Mouse (Mus musculus) yolk sac, embryonic 10.5 days (tissue): Measurements from ENCODE around the gene Slc16a6.
A peak's percentile ranks its signal among the peaks of the same experiment; 100 is the strongest.
"Not testable (repeated sequence)": the region's sequence is repeated elsewhere in the genome, so short reads cannot be mapped to it uniquely, and the experiment has no call there.

Experiments used
- DNase-seq: peaks from one replicate; pipeline ENCODE4 v3.0.0-alpha.2; 2017; ENCODE audit warnings: low spot score

The Slc16a6 gene

GRCm38 (mm10) chr11:109473171-109474085 lies at the start of gene Slc16a6, which contains the start of gene Arsg:
Slc16a6 (minus strand) TSS chr11:109473598.
Arsg (plus strand) TSS chr11:109473374.
- DNase-seq: peak; percentile 95

- no peak for DNase-seq
Observed at GRCm38 (mm10) chr11:109520958-109521357, 47.6 kb upstream of the Slc16a6 start.

GRCm38 (mm10) chr11:109517816-109518215 lies 44.4 kb upstream of the Slc16a6 start:
- no peak for DNase-seq

- DNase-seq: no peak
Observed at GRCm38 (mm10) chr11:109517330-109517729, 43.9 kb upstream of the Slc16a6 start.

- no peak for DNase-seq
Observed at GRCm38 (mm10) chr11:109514064-109514612, 40.7 kb upstream of the Slc16a6 start.

GRCm38 (mm10) chr11:109512995-109513675 lies 39.7 kb upstream of the Slc16a6 start:
- no peak for DNase-seq

- DNase-seq: no peak
Observed at GRCm38 (mm10) chr11:109507068-109507467, 33.7 kb upstream of the Slc16a6 start.

GRCm38 (mm10) chr11:109505823-109506222 lies 32.4 kb upstream of the Slc16a6 start:
- DNase-seq: no peak

GRCm38 (mm10) chr11:109504977-109505376 lies 31.6 kb upstream of the Slc16a6 start:
- DNase-seq: no peak

- DNase-seq: no peak
Observed at GRCm38 (mm10) chr11:109500206-109500605, 26.8 kb upstream of the Slc16a6 start.

GRCm38 (mm10) chr11:109497990-109498389 lies 24.6 kb upstream of the Slc16a6 start:
- no peak for DNase-seq

GRCm38 (mm10) chr11:109496996-109497714 lies 23.8 kb upstream of the Slc16a6 start:
- no peak for DNase-seq

- DNase-seq: no peak
Observed at GRCm38 (mm10) chr11:109496475-109496993, 23.1 kb upstream of the Slc16a6 start.

GRCm38 (mm10) chr11:109495771-109496474 lies 22.5 kb upstream of the Slc16a6 start:
- no peak for DNase-seq

- peak; percentile 48 for DNase-seq
Observed at GRCm38 (mm10) chr11:109494890-109495770, 21.7 kb upstream of the Slc16a6 start.

- not testable (repeated sequence) for DNase-seq
Observed at GRCm38 (mm10) chr11:109492847-109493464, 19.6 kb upstream of the Slc16a6 start.

- DNase-seq: no peak
Observed at GRCm38 (mm10) chr11:109491844-109492243, 18.4 kb upstream of the Slc16a6 start.

GRCm38 (mm10) chr11:109489763-109490162 lies 16.4 kb upstream of the Slc16a6 start:
- no peak for DNase-seq

- DNase-seq: peak; percentile 37
Observed at GRCm38 (mm10) chr11:109487991-109488684, 14.7 kb upstream of the Slc16a6 start.
